Mouse (Mus musculus) testis, postnatal 10 days (tissue): ENCODE measurements around the gene Pank4.

Experiments used
- DNase-seq: peaks from one replicate; pipeline ENCODE4 v3.0.0; 2021; ENCODE audit warnings: low spot score

Gene Pank4

DNA sequence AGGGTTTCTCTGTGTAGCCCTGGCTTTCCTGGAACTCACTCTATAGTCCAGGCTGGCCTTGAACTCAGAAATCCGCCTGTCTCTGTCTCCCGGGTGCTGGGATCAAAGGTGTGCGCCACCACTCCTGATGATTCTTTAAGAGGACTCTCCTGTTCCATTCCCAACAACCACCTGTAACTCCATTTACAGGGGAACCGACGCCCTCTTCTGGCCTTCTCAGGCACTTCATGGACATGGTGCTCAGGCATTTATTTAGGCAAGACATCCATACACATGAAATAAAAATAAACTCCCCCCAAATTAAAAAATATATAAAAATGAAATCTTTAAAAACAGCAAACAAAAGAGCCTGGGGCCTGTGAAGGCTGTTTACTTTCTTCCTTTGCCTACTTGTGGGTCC, 3.2 kb downstream of the Pank4 start:
- DNase-seq = peak; percentile 73

- DNase-seq = no peak
These were observed 8.6 kb downstream of the Pank4 start for GRCm38 (mm10) chr4:154972546-154972945.

DNA sequence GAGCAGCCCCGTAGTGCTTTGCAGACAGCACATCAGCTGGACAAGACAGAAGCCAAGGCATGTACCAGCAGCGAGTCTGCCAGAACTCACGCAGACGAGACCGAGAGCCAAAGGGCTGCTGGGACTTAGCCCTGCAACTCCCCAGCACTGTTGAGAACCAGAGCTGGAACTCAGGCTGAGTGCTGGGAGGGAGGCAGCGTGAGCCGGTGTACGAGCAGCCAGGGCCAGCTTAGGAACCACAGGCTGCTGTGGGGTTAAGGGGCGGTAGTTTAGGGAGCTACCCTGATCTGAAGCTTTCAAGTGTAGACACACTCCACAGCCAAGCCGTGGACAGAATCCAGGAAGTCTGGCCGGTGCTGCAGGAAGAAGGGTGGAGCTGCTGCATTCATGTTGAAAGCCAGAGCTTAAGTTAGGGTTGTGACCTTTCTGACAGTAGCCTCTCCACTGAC, 10.3 kb downstream of the Pank4 start:
- no peak for DNase-seq

- no peak for DNase-seq
These were observed 16.2 kb downstream of the Pank4 start for GRCm38 (mm10) chr4:154980110-154980509.

GRCm38 (mm10) chr4:154981076-154981475, 17.2 kb downstream of the Pank4 start:
- DNase-seq = no peak

- peak; percentile 73 for DNase-seq
These were observed 17.6 kb downstream of the Pank4 start for GRCm38 (mm10) chr4:154981530-154981929.

GRCm38 (mm10) chr4:154982247-154983120, 18.6 kb downstream of the Pank4 start:
- DNase-seq = no peak

DNA sequence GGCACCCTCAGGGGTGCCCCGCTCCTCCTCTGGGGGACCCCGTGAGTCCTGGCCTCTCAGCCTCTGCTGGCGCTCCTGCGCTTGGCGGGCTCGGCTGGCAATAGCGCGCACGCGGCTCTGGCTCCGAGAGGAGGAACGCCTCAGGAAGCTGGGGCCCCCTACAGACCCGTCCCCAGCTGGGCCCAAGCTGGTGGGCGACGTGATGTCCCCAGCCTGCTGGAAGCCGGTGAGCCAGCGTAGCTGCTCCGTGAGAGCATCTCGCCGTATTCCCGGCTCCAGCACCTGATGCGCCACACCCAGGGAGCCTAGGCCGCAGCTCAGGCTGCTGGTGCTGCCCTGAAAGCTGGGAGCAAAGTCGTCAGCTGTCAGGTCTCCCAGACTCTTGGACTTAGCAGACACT, 19.8 kb downstream of the Pank4 start:
- no peak for DNase-seq

DNA sequence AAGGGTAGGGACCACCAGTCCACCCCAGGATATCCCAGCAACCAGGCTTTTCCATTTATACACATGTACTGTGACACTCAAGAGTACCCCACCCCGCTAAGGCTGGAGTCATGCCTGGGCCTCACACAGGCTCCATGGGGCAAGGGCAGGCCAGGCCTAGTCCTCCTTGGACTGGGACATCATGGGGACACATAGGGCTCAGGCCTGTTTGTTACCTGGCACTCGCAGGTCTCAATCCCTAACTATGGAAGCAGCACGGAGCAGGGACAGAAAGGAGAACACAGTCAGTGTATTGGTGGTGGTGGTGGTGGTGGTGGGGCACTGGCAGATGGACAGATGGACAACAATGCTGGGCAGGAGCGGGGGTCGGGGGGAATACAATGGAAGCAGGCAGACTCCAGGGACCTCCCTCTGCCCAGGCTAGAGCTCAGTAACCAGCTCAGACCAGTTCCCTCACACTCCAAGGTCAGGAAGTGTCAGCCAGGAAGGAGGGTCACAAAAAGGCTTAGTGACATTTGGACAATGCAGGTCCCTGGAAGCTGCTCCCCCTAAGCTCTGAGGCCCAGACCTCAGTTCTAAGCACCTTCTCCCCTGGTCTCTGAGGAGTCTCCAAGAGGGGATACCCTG, 21.3 kb downstream of the Pank4 start:
- DNase-seq = no peak

DNA sequence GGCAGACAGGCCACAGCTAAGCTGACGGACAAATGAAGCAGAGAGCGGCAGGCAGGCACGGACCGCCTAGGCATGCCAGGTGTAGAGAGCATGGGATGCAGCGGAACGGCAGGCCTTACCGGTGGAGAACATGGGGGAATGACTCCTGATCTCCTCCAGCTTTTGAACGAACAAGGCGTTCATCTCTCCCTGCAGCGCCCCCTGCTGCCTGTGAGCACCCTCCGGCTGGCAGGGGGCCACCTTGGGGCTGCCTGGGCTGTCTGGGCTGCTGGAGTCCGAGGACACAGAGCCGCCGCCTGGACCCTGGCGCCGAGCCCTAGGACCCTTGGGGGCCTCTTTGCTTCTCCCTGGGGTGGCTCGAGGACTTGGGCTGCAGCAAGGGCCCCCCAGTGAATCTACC, 22.2 kb downstream of the Pank4 start:
- DNase-seq = peak; percentile 95

DNA sequence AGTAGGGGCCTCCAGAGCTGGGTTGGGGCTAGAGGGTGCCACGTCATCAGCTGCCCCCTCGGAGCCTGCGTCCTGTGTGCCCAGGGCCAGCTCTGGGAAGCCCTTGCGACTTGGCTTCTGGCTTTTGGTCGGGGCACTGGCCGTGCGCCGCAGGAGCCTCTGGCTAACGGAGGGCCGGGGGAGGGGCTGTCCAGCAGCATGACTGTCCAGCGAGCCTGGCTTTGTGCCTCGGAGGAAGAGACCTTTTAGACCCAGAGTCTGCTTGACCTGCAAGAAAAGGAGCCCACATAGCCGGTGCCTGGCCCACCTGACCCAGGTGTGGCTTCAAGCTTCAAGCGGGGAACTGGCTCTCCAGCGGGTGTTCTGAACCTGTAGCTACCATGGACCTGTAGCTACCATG, 22.8 kb downstream of the Pank4 start:
- no peak for DNase-seq

DNA sequence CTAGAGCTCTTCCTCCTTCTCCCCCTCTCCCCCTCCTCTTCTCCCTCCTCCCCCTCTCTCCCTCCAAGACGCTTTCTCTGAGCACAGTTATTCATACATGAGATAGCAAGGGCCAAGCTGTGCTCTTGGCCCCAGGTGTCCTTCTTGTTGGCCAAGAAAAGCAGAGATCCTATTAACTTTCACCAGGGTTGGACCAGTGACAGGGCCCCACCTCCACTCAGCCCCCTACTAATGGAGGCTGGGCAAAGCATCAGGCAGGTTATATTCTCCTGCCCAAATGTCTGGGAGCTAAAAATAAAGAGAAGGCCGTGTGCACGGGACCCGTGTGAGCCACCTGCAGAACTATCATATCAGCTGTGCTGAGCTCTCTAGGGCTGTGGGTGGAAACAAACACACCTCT, 31.0 kb downstream of the Pank4 start:
- DNase-seq = no peak

- no peak for DNase-seq
These were observed 32.7 kb downstream of the Pank4 start for GRCm38 (mm10) chr4:154996572-154997154.

GRCm38 (mm10) chr4:154999379-154999778, 35.5 kb downstream of the Pank4 start:
- DNase-seq = no peak

DNA sequence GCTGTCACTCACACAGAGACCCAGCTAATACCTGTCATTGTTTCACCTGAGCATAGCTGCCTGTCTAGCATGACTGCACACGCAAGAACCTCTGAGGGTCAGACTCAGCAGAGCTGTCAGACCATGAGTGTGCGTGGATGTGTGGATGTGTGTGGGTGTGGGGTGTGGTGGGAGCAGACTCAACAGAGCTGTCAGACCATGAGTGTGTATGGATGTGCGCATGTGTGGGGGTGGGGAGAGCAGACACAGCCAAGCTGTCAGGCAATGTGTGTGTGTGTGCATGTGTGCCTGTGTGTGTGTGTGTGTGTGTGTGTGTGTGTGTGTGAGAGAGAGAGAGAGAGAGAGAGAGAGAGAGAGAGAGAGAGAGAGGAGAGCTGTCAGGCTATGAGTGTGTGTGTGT, 41.4 kb downstream of the Pank4 start:
- no peak for DNase-seq

DNA sequence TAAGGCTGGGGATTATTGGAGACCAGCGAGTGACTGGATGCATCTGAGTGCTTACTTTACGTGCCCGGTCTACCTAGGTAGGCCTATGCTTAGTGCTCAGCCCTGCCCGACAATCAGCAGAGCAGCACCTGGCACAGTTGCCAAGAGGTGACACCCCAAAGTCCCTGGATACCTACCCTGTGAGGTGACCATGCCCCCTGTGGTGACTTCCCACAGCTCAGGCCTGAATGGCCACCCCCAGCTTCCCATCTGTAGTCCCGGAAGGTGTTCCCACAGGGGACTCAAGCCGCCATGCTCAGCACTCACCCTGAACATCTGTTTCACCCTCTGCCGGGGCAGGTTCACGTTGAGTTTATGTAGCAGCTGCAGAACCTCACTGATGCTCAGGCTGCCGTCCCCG, 42.4 kb downstream of the Pank4 start:
- no peak for DNase-seq

DNA sequence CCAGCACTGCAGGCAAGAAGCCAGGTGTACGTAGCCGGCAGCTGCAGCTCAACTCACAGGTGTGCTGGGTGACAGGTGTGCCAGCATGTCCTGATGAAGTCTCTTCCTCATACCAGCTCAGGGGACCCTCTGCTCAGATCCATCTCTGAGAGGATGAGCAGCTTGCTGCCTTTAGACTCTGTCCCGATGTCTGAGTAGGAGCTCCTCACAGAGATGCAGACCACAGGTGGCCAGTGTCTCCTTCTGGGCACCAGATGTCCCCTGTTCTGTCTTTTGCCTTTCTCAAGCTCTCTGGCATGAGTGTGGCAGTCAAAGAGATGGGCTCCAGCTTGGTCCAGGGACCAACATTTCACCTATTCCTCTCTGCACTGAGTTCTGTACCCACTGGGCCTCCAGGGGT, 43.7 kb downstream of the Pank4 start:
- no peak for DNase-seq

GRCm38 (mm10) chr4:155008075-155008474, 44.2 kb downstream of the Pank4 start:
- DNase-seq = no peak

DNA sequence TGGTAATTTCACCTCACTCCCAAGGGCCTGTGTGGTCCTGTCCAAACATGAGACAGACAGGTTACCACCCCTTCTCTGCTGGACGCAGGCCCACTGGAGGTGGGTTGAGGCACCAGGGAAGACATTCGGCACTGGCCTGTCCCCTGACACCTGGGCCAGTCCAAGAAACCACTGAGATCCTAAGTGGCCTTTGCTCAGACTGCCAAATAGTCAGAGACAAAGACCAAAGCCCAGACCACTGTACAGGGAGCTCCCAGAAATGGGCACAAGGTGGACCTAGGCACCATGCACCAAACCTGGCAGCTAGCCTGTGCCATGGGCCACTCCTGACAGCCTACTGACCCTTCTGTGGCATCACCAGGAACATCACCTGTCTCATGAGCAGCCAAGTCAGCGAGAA, 45.3 kb downstream of the Pank4 start:
- no peak for DNase-seq

DNA sequence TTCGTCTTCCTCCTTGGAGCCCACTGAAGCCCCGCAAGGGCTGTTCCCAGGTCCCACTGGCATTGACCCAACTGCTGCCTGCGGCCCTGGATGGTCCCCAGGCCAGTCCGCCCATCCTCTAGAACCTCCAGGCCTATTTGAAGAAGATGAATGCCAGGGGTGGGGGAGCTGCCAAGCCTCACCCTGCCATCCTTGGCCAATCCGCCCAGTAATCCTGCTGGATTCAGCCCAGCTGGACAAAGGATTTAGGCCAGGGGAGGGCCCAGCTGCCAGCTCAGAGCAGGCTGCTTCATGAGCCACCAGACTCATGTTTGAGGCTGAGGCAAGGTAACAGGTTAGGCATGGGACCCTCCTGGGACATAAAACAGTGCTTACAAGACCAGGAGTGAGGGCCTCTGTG, 46.9 kb downstream of the Pank4 start:
- DNase-seq = no peak

- DNase-seq = no peak
These were observed 47.5 kb downstream of the Pank4 start for GRCm38 (mm10) chr4:155011312-155012025.

GRCm38 (mm10) chr4:155012115-155012514, 48.2 kb downstream of the Pank4 start:
- no peak for DNase-seq

DNA sequence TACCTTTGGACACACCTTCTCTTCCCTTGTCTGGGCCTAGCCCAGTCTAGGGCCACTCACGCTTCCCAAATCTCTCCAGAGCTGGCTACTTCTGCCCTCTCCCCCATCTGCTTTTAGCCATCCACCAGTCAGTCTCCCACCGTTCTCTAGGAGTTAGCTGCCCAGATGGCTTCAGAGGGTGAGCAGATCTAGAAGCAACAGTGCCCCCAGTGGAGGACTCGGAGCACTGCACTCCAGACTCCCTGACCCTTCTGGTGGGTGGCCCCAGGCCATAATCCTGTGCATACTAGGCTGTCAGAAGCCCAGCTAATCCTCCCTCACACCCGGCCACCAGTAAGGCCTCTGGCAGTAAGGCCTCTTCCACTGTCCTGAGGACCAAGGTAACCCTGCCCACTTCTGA, 48.9 kb downstream of the Pank4 start:
- peak; percentile 80 for DNase-seq
